Mouse (Mus musculus) activated CD4-positive, CD25-positive, alpha-beta regulatory T cell, adult 4 months (primary cell): ENCODE results near the gene Spert. TPM values are rescaled to one million over a fixed set of nuclear protein-coding genes. Genes with fewer than 3 reads are reported as not detected.

Experiments used
- ATAC-seq: one replicate; pipeline ENCODE4 v1.8.0; 2017
- polyA plus RNA-seq, 2 experiments: library from polyadenylated mRNA; unstranded; fragments of 100-300 nt; shearing (Covaris generic); gene quantifications; one replicate each; pipeline ENCODE4 v1.2.1; 2017

Spert gene
- not detected for polyA plus RNA-seq

- ATAC-seq, result no peak
Measured at GRCm38 (mm10) chr14:75592978-75593377, at the start of gene Spert. TSS of gene Spert (minus strand) at chr14:75593116.

GRCm38 (mm10) chr14:75642080-75642479 is 49.2 kb upstream of the Spert start, which contains the start of gene Erich6b:
TSS of gene Erich6b (plus strand) at chr14:75642259.
- ATAC-seq, result no peak

GRCm38 (mm10) chr14:75641369-75641768 is 48.5 kb upstream of the Spert start:
- ATAC-seq, result no peak

GRCm38 (mm10) chr14:75640846-75641245 is 47.9 kb upstream of the Spert start:
- ATAC-seq, result no peak

- ATAC-seq, result no peak
Measured at GRCm38 (mm10) chr14:75637641-75638040, 44.7 kb upstream of the Spert start.

GRCm38 (mm10) chr14:75636107-75636506 is 43.2 kb upstream of the Spert start:
- ATAC-seq, result no peak

- no peak for ATAC-seq
Measured at GRCm38 (mm10) chr14:75635350-75635749, 42.4 kb upstream of the Spert start.

GRCm38 (mm10) chr14:75628870-75629269 is 36.0 kb upstream of the Spert start:
- no peak for ATAC-seq

GRCm38 (mm10) chr14:75622984-75623383 is 30.1 kb upstream of the Spert start:
- ATAC-seq, result no peak

- ATAC-seq, result no peak
Measured at GRCm38 (mm10) chr14:75616375-75616774, 23.5 kb upstream of the Spert start.

GRCm38 (mm10) chr14:75609176-75609575 is 16.3 kb upstream of the Spert start:
- no peak for ATAC-seq

GRCm38 (mm10) chr14:75583870-75584269 is 9.0 kb downstream of the Spert start:
- ATAC-seq, result no peak

GRCm38 (mm10) chr14:75579010-75579409 is 13.9 kb downstream of the Spert start:
- ATAC-seq, result no peak

GRCm38 (mm10) chr14:75566303-75566702 is 26.6 kb downstream of the Spert start:
- ATAC-seq, result no peak

GRCm38 (mm10) chr14:75565534-75566140 is 27.3 kb downstream of the Spert start:
- no peak for ATAC-seq

GRCm38 (mm10) chr14:75561577-75562331 is 31.2 kb downstream of the Spert start:
- ATAC-seq, result no peak

- no peak for ATAC-seq
Measured at GRCm38 (mm10) chr14:75541731-75542130, 51.2 kb downstream of the Spert start.

- no peak for ATAC-seq
Measured at GRCm38 (mm10) chr14:75540996-75541350, 51.9 kb downstream of the Spert start.

GRCm38 (mm10) chr14:75540216-75540995 is 52.5 kb downstream of the Spert start:
- ATAC-seq, result no peak

GRCm38 (mm10) chr14:75539205-75539604 is 53.7 kb downstream of the Spert start:
- no peak for ATAC-seq
